Mouse (Mus musculus) myocyte (in vitro differentiated cells): ENCODE data around the gene Gm37240.

Experiments used
- CEBPB ChIP-seq: IDR thresholded peaks from 2 replicates; pipeline ENCODE4 v1.6.1; 2011; ENCODE audit warnings: mild to moderate bottlenecking, moderate library complexity; ENCODE audit not compliant: poor library complexity, insufficient read depth, severe bottlenecking
- MYOD1 ChIP-seq, 3 experiments: IDR thresholded peaks; one replicate each; pipeline ENCODE4 v1.6.1; 2011; ENCODE audit warnings: control low read depth in 2 of 3, low read depth in 2 of 3, mild to moderate bottlenecking in 2 of 3, moderate library complexity in 1 of 3; ENCODE audit not compliant: insufficient read length in 2 of 3, control insufficient read depth in 1 of 3
- POLR2A ChIP-seq: IDR thresholded peaks from one replicate; pipeline ENCODE4 v1.6.1; 2011; ENCODE audit warnings: low read depth, mild to moderate bottlenecking, control low read depth, moderate library complexity; ENCODE audit not compliant: insufficient read length
- POLR2AphosphoS2 ChIP-seq: IDR thresholded peaks from one replicate; pipeline ENCODE4 v1.6.1; 2011; ENCODE audit warnings: low read depth, control low read depth; ENCODE audit not compliant: insufficient read length
- REST ChIP-seq: IDR thresholded peaks from one replicate; pipeline ENCODE4 v1.6.1; 2011; ENCODE audit warnings: mild to moderate bottlenecking, control low read depth, moderate library complexity; ENCODE audit not compliant: insufficient read depth, insufficient read length
- SRF ChIP-seq: IDR thresholded peaks from one replicate; pipeline ENCODE4 v1.6.1; 2011; ENCODE audit warnings: low read depth; ENCODE audit not compliant: control insufficient read depth, insufficient read length

GRCm38 (mm10) chr3:84673552-84673951, 1213.8 kb downstream of the Gm37240 start:
- TF ChIP-seq POLR2A (no peak), MYOD1 (IDR thresholded peaks at IDR 0.05; ENCODE audit: control insufficient read depth in 1 of 3, insufficient read length in 2 of 3, low read depth in 2 of 3) (no peak), CEBPB (no peak), REST (no peak), SRF (no peak), POLR2AphosphoS2 (no peak)
